Mouse (Mus musculus) cerebellum, adult 9-10 months (tissue): ENCODE results near the gene Hpgd.
"Not testable (repeated sequence)": the region's sequence is repeated elsewhere in the genome, so short reads cannot be mapped to it uniquely, and the experiment has no call there.

Source experiments
- DNase-seq: peaks from one replicate; pipeline ENCODE4 v3.0.0; 2022

Gene Hpgd

DNA sequence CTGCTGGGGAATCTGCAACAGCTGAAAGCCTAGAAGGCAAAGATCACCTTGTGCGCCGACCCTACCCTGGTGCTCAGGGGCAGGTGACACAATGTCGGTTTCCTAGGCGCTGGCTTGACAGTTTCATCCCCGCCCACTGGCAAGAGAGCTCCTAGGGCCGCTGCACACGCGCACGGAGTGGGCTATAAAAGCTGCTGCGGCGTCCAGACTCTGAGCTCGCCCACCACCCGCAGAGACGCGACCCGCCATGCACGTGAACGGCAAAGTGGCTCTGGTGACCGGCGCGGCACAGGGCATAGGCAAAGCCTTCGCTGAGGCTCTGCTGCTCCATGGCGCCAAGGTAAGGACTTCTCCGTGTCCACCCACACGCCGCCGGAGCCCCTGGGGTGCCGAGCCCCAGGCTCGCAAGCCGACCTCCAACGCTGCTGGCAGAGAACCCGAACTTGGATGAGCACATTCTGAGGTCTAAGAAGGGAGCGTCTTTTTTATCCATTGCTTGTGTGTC is at the start of gene Hpgd:
Gene Hpgd, plus strand, starts transcription at position 213 of the 505 bp plus-strand sequence.
- DNase-seq = no peak

DNA sequence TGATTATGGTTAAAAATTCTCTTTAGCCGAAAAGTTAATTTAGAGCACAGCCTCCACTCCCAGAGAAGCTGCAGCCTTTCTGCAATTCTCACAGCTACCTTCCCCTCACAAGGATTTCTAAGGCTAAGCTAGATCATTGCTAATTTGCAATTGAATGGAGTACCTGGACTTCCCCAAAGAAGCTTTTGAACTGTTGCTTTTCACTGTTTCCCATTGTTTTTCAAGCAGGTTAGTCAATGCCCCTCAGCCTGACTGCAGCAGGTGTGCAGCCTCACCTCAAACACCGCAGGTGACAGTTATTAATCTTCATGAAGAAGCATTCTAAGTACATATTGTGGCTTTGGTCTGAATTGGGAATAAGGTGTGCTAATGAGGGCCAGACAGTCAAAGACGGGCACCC is 42.7 kb upstream of the Hpgd start:
- not testable (repeated sequence) for DNase-seq

DNA sequence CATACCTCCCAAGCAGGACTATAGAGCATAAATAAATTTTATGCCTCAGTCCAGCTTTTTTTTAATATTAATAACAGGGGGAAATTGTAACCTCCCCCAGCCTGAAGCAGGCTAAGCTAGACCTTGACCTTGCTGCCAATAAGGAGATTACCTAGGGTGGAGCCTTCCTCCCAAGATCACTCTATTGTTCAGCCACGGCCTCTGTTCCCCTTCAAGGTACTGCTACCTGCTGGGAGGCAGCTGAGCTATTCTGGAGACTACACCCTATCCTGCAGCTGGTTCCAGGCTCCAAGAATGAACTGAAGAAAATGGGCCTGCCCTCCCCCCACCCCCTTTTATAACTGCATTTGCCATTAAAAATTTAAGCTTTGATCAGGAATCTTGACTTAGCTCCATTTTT is 42.1 kb upstream of the Hpgd start:
- no peak for DNase-seq

DNA sequence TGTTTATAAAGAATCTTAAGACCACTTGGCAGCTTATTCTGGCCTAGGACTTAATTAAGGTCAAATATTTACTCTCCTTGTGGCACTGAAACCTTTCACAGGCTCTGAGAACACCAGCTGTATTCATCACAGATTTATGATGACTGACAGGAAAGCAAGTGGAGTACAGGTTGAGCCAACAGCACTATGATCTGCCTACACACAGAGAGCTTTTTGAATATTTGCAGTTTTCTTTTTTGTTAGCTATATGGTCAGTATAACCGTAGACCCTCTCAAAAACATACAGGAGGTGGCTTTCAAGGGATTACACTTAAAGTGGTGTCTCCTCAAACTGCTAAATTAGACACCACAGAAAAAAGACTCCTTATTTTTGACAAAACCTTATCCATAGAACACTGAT is 33.2 kb upstream of the Hpgd start:
- no peak for DNase-seq

DNA sequence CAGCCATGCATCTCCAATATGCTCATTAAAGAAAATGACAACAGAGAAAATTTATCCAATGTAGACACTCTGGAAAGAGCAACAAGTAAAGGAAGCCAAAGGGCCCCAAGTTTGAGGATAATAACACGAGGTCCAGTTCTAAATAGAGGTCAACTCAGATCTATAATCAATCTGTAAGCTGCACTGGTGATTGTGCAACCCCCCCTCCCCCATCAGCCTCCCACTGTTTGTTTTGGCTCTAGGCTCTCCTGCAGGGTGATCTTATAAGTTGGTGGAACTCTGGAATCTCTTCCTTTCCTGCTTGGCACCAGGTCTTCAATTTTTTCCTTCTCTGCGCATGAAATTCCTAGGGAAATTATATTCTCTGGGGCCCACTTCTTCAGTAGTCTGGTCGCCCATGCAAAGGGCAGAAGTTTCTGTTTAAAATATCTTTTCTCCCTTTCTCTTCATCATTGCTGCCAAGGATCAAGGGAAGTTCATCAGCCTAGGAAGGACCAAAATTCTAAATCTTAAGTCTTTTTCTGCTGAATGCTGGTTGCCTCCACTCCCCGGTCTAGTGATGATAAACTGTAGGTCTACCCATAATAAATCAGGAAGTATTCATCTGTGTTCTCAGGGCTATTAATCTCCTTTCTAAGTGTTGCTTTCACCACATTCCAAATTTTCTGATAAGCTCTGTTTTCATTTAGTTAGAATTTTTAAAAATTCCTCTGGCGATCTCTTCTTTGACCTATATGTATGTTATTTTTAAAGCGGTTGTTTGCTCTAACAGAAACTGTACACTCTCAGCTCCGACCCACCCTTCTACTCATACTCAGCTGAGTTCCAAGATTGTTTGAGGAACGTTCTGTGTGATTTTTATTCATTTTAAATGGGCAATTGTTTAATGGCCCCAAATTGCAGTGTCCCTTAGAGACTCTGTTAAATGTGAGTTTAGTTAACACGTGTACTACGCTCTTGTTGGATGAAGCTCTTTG is 24.4 kb upstream of the Hpgd start:
- no peak for DNase-seq

DNA sequence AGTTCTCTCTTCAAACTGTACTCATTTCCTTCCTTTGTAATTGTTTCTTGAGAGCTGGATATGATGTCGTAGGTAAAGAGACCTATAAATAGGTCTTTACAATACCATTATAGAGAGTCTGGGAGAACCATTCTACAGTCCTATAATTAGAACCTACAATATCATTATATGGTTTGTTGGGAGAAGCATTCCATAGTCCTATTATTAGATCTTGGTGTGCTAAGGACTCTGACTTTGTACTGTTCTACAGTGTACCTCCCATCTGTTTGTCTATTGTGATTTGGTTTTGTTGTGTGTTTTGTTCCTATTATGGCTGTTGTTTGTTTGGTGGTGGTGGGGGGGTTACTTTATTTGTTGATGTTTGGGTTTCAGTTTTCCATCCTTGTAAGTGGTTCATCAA is 21.5 kb upstream of the Hpgd start:
- no peak for DNase-seq

DNA sequence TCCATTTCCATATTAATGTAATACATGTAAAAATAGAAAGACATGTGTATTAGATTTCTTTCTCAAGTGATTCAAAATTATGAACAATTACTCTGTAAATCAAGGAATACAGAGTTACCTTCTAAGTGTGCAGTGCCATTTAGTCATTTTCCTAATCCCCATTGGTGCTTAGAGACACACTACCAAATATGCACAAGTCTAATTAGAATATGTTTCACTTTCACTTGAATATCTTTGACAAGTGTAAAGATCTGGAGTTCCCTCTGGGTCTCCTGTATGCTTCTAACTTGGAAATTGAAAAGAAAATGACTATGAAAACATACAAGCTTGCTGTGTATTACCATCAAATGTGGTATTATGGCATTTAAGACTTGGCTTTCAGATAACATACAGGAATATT is 19.1 kb upstream of the Hpgd start:
- no peak for DNase-seq

DNA sequence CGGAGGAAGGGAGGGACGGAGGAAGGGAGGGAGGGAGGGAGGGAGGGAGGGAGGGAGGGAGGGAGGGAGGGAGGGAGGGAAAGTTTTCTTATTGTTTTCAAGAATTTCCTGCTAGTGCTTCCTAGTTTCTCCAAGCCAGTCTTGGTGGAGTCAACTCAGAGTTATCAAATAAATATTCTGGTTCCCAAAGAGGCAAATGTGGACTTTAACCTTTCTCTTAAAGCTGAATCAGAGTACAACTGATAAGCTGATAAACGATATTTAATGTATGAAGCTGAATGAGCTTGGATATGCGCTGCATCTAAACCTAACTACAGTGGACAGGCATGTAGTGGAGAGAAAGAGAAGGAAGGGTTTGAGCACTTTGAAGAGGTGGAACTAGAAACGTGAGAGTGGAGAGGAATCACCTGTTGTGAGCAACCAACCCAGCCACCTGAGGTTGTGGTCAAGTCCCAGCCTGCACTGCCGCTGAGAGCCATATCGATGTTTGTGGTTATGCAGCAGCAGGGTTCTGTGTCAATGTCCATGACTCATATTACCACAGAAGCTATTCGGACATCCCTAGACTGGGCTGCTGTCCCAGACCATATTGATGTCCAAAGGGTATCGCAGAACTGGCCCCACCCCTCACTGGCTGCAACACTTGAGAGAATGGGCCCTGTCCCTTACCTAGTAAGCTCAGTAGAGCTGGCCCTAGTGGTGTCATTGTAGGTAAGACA is 16.4 kb upstream of the Hpgd start:
- DNase-seq = no peak

DNA sequence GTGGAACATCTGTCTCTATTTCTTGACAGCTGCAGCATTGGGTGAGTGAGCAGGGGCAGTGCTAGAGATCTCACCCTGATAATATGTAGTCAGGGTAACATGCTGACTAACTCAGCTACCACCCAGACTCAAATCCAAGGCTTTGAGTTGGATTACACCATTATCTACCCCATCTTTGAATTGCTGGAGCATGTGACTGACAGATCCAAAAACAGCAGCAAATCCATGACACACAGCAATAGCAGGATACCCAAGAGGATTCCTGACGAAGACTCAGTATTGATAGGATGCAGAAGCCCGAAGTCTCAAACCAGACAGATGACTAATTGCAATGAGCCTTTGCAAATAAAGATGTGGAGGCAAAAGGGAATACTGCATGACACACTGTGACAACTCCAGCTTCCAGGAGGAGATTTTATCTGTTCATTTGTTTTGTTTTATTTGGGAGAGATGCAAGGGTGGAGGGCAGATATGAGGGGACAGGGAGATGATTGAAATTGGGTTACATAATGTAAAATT is 15.8 kb upstream of the Hpgd start:
- no peak for DNase-seq

DNA sequence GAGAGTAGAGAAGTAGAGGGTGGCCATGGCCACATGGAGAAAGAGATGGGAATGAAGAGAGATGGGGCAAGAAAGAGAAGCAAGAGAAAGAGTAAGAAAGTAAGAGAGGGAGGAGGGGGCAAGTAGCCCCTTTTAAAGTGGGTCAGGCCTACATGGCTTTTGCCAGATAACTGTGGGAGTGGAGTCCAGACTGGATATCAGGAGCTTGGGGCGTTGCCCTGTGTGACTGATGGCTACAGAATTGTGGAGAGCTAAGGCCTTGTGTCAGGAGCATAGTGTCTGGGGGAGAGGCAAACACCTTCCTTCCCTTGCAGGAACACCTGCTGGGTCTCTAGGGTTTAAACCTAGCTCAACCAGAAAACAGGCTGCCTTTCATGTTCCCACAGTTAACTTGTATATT is 10.4 kb upstream of the Hpgd start:
- DNase-seq = no peak

DNA sequence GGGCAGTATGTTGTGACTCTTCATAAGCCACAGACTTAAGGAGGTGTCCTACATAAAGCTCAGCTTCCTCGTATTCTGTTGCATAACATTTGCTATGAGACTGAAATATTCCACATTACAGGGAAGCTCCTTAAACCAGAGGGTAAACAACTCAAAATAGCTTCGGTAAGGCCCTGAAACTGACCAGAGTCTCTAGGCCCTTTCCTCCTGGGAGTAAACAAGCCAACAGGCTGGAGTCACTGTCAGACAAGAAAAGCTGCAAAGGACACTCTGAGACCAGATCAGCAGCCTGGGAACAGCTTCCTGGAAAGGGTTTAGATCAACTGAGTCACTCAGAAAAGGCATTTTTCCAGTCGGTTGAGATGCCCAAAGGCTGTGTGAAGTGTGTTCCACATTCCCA is 9.4 kb upstream of the Hpgd start:
- no peak for DNase-seq

DNA sequence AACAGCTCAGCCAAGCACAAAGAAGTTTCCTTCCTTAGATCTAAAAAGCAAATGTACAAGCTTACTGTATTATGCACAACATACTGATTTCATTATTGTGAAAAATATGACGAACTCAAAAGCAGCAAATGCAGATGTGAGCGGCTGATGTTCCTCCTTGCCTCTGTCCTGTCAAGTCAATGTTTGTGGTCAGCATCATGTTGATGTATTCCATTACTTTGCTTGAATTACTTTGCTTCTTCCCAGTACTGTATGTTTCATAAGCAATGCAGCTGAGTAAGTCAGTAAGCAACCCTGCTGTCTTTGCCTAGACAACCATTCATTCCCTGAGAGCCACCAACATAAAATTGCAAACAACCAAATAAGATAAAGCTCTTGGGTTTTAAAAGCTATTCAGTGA is 7.7 kb upstream of the Hpgd start:
- DNase-seq = no peak

DNA sequence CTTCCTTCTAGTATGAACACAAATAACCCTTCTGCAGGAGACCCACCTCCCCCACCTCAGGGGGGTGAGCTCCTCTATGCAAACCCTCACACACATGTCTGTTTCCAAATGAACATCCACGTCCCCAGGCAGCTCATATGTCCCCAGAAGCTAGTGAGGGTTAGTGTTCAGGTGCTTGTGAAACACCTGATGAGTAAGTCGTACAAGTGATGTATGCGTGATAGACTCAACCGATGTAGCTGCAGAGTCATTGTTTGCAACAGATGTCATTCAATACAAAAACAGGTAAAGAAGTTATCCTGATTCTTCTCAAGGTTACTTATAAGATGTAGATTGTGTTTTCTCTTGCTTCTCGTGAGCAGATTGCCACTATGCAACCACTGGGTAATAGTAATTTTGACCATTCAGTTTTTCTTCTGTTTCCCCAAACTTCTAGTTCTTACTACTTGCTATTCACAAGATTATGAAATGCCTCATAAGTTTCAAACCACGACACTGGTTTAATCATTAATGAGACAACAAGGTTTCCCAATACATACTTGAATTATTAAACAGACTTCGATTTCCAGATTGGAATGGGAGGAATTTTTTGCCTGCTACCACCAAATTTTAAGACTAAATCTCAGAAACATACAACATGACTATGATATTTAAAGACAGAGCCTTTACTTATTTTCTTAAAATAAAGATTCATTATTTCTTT is 6.9 kb upstream of the Hpgd start:
- DNase-seq = no peak

DNA sequence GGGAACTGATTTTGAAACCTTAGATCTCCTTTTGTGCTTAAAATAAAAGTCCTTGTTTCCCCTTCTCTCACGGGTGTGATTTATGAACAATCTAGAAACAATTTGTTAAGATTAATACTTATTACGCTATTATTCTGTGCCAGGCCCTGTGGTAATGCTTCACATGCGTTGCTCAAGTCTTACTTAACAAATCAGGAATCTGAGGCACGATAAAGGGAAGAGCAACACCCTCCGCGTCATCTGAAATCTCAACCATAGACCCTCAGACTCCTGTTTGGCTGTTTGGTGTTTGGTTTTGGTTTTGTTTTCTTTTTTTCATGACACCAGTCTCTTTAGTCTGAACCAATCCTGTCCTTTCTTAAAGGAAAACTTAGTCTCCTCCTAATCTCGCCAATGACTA is 2.1 kb upstream of the Hpgd start:
- DNase-seq = no peak

DNA sequence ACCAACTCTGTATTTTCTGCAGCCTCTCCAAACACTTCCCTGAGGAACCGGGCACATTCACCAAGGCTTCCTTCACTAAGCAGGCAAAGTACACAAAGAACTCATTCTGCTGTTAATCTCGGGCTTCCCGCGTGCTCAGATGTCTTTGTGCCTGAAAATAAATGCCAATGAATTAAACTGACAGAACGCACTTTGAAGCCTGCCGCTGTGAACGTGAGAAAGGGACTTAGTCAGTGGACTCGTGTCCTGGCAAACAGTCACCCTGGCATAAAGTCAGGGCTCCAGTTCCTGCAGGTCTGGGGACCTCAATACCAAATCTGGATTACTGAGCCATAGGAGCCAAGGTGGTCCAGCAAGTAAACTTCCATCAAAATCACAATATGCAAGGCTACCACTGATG is 905 bp upstream of the Hpgd start:
- DNase-seq = no peak

DNA sequence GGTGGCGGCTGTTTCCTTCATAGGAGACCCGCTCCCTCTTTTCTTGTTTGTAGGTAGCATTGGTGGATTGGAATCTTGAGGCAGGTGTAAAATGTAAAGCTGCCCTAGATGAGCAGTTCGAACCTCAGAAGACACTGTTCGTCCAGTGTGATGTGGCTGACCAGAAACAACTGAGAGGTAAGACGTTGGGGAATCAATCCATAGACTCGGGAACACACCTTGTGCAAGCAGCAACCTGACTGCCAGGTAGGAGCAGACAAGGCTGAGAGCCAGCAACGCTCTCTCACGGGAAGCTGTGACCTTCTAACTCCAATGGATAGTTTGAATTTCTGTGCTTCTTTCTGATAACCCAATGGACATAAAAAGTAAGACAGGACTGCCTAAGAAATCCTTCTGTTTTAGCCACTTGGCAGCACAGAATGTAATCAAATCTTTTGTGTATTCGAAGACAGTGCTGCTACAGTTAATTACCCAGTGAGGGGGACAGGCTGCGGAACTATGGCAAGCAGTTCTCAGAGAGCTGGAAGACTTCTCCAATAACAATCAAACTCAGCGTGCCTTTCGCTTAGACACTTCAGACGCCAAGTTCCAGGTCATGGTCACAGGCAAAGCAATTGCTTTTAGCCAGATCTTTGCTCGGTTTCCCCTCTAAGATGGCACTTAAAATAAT is 636 bp downstream of the Hpgd start:
- DNase-seq = no peak

DNA sequence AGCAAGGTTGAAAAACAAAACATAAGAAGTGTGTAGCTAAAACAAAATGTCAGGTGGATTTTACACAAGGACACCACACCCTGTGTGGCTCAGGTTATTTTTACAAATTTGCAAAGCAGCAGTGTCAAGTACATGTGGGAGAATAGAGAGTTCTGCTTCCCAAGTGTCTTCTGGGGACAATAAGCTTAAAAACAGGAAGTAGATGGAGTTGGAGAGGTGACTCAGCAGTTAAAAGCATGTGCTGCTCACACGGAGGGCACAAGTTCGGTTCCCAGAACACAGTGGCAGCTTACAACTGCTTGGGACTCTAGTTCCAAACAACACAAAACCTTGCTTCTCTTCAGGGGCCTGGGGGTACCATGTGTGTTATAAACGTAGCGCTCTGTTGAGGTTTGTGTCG is 5.0 kb downstream of the Hpgd start:
- no peak for DNase-seq

DNA sequence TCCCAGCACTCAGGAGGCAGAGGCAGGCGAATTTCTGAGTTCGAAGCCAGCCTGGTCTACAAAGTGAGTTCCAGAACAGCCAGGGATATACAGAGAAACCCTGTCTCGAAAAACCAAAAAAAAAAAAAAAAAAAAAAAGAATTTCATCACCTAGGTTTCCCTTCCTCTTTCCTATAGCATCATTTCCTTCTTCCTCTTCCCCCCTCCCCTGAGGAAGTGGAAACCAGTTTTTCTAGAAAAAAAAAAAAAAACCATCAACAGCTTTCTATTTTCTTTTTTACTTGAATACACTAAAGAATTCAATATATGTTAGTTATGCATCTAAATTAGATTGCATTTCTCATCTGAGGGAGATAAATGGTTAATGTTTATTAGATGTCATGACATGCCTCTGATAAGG is 6.9 kb downstream of the Hpgd start:
- DNase-seq = not testable (repeated sequence)

DNA sequence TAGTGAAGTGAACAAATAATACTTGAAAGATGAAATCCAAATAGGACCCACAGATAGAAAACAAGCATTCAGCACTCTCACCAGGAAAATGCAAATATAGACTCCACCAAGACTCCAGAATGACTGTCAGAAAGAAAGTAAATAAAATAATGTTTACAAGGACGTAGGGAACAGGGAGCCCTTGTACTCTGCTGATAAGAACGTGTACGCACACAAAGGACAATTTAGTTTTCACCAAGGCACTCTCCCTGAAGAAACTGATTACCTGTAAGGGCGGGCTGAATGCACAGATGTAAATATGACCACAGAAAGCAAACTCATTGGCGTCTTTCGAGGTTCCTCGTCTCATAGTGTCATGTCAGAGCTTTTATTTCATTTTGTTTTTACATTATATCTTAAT is 10.2 kb downstream of the Hpgd start:
- no peak for DNase-seq

DNA sequence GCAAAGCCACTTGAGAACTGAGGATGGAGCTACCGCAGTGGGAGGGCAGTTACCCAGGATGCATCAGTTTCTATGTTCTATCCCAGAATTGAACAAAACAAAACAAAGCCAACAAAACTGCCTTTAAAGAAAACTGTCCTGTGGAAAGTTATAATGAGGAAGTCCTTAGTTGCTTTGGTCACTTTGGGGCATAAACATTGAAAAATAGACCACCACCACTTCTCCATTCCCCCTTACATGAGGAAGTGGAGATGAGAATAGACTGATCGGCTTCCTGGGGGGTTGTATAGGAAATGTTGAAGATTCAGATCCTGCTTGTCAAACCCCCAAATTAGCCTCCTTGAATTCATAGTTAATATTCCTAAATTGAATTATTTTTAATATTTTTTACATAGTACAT is 19.2 kb downstream of the Hpgd start:
- DNase-seq = no peak

DNA sequence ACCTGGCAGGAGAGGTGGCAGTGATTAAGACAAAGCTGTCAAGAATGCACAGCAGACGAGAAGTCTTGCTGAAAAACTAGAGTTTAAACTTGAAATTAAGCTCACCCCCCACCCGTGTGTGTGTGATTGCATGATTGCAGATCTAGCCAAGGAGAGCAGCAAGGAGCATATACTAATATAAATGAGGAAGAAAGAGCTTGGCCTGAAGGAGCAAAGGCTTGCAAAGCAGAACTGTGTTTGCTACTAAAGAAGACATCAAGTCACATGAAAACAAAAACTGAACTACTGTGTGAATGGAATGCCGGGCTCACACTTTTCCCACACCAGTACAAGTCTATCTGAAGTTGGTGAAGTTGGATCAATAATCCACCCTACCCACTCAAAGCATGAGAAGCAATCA is 20.8 kb downstream of the Hpgd start:
- DNase-seq = no peak

DNA sequence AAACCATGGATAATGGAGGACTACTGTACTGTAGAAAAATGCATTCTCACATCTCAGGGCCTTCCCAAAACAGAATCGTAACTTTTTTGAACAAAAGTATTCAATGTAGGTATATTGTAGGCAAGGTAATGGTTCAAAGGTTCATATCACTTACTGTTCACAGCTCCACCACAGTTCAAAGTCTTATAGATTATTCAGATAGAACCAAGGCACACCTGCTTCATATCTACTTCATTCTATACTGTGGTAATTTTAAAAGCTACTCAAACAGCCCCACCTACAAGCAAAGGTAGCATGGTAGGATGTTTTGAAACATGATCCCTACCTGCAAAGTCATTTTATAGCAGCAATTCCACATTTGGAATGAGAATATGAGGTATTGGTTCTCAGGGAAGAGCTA is 28.9 kb downstream of the Hpgd start:
- DNase-seq = no peak

DNA sequence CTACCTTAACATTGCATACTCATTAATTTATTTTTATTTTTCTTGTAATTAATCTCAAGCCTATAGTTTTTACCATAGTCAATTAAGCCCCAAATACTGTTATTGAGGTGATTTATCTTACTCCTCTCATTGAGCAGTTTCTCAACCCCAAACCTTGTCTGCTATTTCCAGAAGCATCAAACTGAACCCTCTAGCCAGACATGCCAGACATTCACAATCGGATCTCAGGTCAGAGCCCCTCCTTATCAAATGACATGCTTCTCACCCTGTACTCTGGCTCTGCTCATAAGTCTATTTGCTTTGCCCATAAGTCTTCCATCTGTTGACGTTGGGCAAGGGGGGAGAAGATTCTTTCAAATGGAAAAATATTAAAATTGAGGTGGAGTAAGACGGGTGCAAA is 33.3 kb downstream of the Hpgd start:
- DNase-seq = no peak
